Mouse (Mus musculus) frontal cortex, adult 2 months (tissue): ENCODE data around the gene Spata2. TPM values are rescaled to one million over a fixed set of nuclear protein-coding genes. Genes with fewer than 3 reads are reported as not detected.

ENCODE experiments used
- DNase-seq, 2 experiments: peaks; one replicate each; pipeline ENCODE4 v3.0.0; 2022; ENCODE audit warnings: low spot score in 1 of 2; ENCODE audit errors: extremely low spot score in 1 of 2
- polyA plus RNA-seq: library from polyadenylated mRNA; depleted of rRNA; stranded (reverse); fragments of >200 nt; gene quantifications from 2 replicates; pipeline ENCODE4 v1.2.3, GENCODE M21; 2012

Spata2 gene
- polyA plus RNA-seq, 1 experiment: 53.1 TPM

DNA sequence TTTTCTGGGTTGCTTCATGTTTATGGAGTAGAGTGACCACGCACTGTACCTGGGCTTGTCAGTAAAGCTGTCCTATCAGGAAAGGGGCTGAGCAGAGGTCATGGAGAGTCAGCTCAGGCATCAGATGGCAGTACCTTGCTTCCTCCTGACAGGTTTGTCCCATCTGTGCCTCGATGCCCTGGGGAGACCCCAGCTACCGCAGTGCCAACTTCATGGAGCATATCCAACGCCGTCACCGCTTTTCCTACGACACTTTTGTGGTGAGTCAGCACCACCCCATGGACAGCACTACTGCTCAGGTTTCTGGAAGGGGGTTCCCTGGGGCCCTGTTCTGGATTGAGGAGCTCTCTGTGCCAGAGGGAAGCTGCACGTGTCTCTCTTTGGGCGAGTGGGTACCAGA is 19.7 kb upstream of the Spata2 start:
- DNase-seq: no peak

DNA sequence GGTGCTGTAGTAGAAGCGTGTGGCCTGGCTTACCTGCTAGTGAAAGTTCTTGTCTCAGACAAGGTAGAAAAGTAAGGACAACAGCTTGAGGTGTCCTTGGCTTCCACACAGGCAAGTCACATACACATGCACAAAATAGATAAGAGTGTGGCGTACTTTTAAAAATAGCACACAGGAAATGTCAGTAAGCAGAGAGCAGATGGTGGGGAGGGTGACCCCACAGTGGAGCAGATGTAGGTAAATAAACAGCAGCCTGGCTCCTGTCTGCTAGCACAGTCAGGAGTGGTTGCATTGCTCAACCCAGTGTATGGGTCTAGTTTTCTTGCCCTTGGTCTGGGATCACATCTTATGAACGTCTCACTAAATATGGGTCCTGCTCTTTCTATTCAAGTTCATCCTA is 17.8 kb upstream of the Spata2 start:
- DNase-seq: no peak

DNA sequence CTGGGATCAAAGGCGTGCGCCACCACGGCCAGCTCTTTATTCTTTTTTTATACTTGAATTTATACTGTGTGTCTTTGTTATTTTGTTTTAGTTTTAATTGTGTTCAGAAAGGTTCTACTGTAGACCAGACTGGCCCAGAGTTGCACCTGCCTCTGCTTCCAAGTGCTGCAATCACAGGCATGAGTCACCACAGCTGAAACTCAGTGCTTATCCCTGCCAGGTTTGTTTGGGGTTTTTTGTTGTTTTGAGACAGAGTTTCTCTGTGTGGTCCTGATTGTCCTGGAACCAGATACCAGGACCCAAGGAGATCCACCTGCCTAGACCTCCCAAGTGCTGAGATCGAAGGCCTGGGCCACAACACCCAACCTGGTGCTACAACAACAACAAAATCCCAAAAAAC is 15.9 kb upstream of the Spata2 start:
- no peak for DNase-seq

DNA sequence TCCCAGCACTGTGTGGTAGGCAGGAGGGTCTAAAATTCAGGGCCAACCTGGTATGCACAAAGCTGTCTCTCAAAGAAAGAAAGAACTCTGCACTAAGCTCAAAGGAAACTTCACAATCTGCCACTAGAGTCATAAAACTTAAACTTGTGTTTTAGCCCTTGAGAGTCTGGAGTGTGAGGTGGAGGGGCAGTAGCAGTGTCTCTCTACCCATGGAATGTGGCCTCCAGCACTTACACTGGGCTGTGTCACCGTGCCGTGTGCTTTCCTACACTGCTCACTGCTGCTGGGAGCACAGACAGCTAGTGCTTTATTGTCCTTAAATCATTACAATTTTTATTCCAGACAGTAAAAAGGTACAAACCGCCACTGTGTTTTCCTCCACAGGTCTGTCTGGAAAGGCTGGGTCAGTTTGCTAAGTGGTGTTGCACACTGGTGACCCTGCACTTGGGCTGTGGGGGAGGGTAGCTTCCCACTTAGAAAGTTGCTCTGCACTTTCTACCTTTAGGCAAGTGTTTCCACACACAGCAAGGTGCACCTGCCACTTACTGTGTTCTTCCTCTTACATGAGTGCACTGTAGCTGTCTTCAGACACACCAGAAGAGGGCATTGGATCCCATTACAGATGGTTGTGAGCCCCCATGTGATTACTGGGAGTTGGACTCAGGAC is 15.2 kb upstream of the Spata2 start:
- DNase-seq: no peak

DNA sequence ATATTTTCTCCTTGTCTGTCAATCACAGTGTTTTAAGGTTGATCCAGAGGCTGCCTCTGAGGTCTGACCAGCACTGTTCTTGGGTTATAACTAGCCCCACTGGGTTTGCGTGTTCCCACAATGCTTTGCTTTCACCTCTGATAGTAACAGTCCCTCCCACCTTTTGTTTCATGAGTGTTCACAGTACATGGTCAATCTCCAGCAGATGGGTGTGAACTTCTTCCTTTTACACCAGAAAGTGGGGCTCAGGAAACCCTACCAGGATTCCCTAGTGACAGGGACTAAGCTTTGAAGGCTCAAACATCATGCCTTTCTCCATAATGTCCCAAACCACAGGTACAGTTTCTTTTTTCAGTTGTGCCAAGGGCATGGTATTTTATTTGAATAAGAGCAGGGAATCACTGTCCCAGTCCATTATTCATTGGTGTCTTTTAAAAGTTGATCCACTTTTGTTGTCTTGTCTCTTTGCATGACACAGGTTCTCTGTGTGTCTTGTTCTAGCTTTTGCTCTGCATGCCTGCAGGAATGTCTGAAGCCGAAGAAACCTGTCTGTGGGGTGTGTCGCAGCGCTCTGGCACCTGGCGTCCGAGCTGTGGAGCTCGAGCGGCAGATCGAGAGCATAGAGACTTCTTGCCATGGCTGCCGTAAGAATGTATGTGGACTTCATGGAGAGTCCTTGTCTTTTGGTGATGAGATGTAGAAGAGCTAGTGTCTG is 14.0 kb upstream of the Spata2 start:
- no peak for DNase-seq

DNA sequence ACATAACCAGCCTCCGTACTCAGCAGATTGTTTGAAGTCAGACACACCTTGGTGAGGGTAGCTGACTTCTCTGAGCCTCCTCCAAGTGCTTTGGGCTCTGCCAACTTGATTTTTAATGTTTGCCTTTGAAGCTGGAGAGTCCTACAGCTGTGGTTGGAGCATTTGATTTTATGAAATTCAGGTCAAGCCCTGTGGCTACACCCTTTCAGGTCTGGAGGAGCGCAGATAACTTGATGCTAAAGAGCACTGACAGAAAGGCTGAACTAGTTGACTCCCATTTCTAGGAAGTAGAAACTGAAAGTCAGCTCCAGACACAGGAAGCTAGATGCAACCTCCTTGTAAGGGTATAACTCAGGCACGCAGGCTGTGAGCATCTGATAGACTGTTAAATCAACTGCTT is 12.4 kb upstream of the Spata2 start:
- DNase-seq: no peak

DNA sequence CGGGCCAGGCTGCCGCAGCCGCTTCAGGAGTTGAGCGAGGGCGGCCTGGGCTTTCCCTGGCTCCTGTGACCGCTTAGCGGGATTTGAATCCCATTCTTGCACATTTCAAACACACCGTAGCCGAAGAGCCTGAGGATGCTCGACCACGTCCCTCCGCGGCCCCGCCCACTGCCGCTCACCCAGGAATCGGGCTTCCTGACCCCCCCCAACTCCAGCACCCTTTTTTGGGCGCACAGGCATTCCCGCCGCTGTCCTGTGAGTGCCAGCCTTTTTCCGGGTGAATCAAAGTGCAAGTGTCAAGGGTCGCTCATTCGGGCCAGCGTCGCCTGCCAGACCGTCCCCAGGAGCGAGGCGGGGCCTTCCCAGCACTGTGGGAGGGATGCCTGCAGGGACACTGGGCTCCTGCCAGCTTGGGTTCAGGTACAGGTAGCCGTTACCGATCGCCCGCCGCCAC is 11.2 kb upstream of the Spata2 start:
- DNase-seq: peak in 1 of 2 experiments; percentile 35

DNA sequence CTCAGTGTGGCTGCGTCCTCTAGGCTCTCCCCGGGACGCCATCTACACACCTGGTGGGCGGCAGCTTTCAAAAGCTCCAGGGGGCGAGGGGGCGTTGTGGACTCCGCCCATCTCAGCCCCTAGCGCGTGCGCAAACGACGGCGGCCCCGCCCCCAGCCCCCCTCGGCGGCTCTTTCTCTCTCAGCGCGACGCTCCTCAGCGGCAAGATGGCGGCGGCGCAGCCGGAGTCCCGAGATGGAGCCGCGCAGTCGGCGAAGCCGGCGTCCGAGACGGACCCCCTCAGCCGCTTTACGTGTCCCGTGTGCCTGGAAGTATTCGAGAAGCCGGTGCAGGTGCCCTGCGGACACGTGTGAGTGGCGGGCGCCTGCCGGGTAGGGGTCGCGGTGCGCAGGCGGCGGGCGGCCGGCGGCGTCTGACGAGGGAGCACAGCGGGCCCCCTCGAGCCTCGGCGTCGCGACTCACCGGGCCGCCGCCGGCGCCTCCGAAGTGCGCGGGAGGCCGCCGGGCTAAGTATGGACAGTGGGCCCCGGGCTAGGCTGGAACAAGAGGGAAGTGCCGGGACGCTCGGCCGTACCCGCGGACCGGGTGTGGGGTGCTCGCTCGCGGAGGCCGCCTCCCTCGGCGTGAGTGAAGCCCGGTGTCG is 10.7 kb upstream of the Spata2 start:
- DNase-seq: peak; percentile 69 to 91

DNA sequence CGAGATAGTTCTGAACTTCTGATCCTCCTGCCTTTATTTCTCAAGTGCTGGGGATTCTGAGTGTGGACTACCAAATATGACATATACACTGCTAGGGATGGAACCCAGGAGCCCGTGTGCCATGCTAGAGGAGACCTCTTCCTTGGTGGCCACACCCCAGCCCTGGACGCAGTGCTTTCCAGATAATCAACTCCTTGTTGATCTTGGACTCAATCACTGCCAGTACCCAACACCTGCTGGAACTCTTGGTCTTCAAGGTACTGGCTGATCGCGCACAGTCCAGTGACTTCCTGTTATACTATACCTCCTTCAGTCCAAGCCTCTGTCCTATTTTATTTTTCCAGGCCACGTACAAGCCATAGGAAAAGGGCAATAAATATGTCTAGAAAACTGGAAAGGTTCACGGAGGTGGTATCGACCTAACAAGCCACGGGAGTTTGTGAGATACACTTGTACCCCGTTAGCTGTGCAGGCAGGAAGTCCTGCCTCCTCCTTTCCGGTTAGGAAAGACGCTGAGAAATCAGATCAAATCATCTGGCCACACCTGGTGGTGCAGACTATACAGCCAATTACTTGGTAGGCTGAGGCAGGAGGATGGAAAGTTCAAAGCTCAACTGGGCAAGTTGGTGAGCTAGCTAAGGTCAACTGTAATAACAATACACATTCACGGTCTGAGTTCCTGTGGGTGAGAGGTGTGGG is 10.0 kb upstream of the Spata2 start:
- DNase-seq: no peak

DNA sequence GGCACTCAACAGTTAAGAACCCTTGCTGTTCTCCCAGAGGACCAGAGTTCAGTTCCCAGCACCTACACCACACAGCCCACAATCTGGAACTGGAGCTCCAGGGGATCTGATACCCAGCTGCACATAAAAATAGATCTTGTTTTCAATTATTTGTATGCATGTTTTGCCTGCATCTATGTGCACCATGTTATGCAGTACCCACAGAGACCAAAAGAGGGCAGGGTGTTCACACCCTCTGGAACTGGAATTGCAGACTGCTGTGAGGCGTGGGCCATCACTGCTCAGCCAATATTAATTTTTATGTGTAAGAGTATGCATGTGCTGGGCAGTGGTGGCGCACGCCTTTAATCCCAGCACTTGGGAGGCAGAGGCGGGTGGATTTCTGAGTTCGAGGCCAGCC is 4.6 kb upstream of the Spata2 start:
- DNase-seq: no peak

DNA sequence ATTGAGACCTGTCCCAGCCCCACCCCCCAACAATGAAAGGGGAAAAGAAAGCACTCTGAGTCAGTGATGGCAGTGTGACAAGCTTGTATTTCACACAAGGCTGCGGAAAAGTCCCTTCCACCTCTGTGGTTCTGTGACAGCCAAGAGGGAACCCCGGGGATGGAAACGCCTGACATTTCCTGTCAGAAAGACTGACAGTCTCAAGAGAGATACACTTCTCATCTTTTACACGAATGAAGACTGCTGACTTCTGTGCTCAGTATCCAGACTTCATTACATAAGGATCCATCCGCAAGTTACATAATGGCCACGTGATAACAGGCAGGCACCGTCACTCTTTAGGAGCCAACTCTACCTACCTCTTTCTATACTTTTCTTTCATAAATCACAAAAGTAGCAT is 3.8 kb upstream of the Spata2 start:
- peak in 1 of 2 experiments; percentile 74 for DNase-seq

DNA sequence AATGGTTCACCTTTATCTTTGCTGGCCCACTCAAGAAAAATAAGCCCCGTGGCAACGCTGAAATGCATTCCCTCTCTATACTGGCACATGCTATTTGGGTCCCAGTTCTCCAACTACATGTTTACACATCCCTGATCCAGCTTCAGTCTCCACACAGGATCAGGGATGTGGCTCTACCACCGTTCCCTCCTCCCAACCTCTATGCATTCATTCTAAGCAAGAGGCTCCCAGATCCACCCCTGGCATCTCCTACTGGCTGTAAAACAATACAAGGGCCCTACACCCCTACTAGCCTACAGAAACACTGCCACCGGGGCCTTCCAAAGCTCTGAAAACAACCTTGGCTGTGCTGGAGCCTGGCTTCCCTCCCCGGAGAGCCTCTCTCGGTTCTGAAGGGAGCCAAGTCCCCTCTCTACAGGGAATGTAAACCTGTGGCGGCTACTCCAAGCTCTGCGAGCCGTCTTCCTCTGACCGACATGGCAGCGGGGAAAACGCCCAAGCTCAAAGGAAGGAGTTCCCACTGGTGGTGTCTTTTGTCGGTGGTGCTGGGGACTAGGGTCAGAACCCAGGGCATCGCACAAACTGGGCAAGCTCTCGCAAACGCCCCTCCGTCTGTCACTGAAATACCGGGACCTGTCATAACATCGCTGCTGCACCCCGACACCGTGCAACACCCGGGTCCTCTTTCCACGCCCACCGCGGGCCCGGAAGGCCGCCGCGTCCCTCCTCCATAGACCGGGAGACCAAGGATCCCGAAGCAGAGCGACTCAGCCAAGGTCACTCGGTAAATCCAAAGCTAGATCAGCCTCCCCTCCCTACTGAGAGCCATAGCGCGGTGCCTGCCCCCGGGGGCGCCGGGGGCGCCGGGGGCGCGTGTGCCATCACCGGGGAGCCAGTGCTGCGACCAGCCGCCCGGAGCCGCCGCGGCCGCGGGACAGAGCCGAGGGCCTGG is 654 bp downstream of the Spata2 start, which contains the start of gene Rnf114:
Gene Rnf114, plus strand, starts transcription at position 889 of the 952 bp plus-strand sequence.
- DNase-seq: peak in 1 of 2 experiments; percentile 32

DNA sequence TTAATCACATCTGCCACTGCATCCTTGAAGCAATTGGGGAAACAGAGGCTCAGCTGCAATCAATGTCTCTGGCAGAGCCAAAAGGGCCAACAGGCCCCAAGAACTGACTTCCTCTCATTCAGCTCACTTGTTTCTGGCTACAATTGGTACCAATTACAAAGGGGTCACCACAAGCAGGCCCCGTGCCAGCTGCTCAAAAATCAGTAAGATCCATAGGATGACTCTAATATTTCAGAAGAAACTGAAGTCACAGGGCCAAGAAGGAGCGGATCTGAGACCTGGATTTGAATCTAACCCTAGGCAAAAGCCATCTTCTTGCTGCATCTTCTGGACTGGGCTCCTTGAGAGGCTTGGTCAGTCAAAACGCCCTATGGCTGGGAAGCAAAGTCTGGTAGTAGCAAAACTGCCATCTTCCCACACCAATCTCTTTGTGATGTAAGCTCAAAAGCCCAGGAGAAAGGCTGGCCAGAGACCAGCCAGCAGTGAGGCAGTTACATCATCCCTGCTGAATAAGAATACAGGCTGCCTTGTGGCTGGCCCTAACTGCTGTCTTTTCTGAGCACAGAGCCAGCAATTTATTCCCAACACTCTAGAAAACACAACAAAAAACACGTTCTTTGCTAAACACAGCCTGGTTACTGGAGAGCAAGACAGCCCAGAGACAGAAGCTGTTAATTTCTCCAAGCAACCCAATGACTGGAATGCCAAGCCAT is 1.7 kb downstream of the Spata2 start:
- peak; percentile 72 to 76 for DNase-seq

DNA sequence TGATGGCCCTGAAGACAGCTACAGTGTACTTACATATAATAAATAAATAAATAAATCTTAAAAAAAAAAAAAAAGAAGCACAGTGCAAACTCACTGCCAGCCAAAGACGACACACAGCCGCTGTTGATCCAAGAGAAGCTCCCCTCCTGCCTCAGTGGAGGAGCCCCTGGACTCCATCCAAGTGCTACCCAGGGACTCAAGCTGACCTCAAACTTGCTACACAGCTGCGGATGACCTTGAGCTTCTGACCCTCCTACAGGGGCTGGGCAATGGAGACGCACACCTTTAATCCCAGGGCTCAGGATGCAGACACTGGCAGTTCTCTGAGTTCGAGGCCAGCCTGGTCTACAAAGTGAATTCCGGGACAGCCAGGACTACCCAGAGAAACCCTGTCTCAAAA is 4.7 kb downstream of the Spata2 start:
- no peak for DNase-seq

DNA sequence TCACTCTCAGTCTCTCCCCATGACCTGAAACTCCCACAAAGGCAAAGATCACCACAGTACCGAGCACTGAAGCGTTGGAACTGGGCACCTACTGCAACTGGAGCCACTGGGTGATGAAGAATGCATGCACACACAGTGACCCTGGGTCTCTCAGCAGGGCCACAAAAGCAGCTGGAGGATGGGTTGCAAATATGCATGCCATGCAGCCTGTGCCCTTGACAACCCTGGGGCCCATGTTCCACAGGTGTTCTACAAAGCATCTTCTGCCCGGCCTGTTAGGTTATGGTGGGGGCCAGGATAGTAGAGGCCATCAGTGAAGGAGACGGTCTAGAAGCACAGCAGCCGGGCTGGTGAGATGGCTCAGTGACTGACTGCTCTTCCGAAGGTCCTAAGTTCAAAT is 5.1 kb downstream of the Spata2 start:
- no peak for DNase-seq

DNA sequence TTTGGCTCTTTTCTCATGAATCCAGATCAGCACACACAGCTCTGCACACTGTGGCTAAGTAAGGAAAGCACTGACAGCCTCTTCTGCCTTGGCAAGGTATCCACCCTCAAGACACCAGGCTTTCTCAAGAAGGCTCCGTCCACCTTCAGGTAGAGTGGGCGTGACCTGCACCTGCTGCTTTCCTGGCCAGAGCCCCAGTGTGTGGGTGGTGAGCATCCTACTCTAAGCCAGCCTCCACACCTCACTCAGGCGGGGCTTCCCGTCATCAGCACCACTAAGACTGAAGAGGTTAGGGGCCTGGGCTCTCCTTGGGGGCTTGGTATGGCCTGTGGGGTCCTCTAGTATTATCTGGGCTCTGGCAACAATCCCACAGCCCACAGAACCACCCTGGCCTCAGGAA is 6.1 kb downstream of the Spata2 start:
- DNase-seq: peak in 1 of 2 experiments; percentile 35

DNA sequence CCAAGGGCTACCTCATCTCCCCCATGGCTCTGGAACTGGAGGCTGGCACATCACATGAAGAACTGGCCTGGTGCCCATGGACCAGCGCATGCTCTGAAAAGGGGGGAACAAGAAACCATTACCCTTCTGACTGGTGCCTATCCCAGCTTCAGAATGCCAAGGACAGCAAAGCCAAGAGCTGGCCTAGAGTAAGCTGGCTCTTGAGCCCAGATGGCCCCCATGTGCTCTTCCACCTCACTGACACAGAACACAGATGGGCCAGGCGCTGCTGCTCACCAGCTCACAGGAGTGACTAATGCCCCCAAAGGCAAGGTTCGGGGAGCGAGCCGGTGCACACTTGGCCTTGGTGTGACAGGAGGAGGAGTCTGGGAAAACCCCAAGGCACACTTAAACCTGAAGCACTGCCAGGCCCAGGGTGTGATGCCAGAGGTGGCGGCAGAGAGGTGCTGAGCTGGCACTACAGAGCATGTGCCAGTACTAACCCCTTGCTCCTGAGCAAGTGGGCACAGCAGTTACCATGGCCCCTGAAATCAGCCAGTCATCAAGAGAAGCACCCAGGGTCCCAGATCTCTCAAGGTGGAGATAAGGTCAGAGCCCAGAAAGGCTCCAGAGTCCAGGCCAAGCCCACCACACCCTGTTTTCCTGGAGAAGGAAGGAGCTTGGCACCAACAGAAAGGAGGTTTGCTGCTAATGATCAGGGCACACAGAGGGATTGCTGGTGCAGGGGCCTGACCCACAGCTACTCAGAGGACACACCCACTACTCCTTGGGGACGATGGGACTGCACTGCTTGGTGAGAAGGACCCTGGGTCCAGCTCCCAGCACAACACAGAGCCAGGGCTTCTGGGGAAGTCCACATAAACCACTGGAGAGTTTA is 6.9 kb downstream of the Spata2 start:
- peak in 1 of 2 experiments; percentile 39 for DNase-seq

DNA sequence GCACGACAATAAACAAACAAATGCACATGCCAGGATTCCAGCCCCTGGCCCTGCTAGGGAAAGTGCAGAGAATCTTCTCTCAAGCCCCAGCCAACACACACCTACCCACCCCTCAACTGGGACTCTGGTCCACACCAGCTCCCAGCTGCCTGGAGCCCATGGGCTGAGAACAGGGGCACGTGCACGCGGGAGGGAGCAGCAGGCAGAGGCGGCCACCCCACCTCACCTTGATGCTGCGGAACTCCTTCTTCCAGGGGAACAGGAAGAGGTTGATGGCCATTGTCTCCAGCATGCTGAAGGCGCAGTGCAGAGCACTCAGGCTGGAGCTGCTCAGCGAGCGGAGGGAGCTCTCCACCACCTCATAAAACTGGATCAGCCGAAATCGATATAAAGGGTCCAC is 7.8 kb downstream of the Spata2 start:
- DNase-seq: no peak
